Mouse (Mus musculus): ENCODE measurements around the gene Vps72. TPM values are rescaled to one million over a fixed set of nuclear protein-coding genes. Genes with fewer than 3 reads are reported as not detected.
"Not testable (repeated sequence)": the region's sequence is repeated elsewhere in the genome, so short reads cannot be mapped to it uniquely, and the experiment has no call there.

The Vps72 gene
- polyA plus RNA-seq, 1 experiment from 2014 or later = 116 TPM

- no peaks in the 10 kb centered on the region for H3K9me3 ChIP-seq (replicated peaks; ENCODE audit: low read length)
- peaks cover 11% of the 10 kb centered on the region for H3K4me1 ChIP-seq (replicated peaks; ENCODE audit: insufficient read depth, low read length)
- H3K27ac ChIP-seq = 0 out of 2 replicates have a peak overlapping the region, but pooled peaks have one; percentile 13
- H3K4me3 ChIP-seq (replicated peaks; ENCODE audit: low read depth, low read length) = no peak overlapping the region
- no peak; the same call in 1 of the 2 replicates for ATAC-seq (replicated peaks; ENCODE audit: low FRiP score, low read depth)
- H3K9ac ChIP-seq (ENCODE audit: low read depth, low read length) = no peak overlapping the region; the same call in 1 of the 2 replicates
- no peak for TF ChIP-seq CTCF (IDR thresholded peaks at IDR 0.05; ENCODE audit: low read depth)
- DNase-seq (ENCODE audit: low spot score) = peak; percentile 71
- 14% methylated on average over 6 of the region's 6 CpGs for WGBS
- H3K4me2 ChIP-seq (ENCODE audit: low read length) = 0 out of 2 replicates have a peak overlapping the region, but pooled peaks have one; percentile 5
- no peaks in the 10 kb centered on the region for H3K27me3 ChIP-seq (ENCODE audit: insufficient read depth, low read length)
- 0 out of 2 replicates have a peak, but pooled peaks cover 4% of the 10 kb centered on the region for H3K36me3 ChIP-seq (ENCODE audit: insufficient read depth, low read length)
These were observed 18.4 kb downstream of the Vps72 start for GRCm38 (mm10) chr3:95129226-95129651.

DNA sequence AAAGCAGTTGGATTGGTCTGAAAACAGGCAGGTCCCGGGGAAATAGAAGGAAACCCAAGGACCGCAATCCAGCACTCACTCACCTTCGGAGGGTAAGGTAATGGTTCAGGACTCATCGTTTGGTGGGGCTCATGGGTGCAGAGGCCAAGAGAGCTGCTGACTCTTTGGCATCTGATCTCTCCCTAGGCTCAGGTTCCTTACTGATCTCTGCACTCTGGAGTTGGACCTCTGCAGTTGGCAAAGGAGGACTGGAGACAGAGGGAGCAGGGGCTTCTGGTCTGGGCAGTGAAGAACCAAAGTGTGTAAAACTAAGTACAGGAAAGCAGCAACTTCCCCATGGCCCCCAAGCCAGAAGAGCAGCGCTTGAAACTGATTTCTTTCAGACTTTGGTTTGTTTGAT is 19.3 kb downstream of the Vps72 start:
- Histone ChIP-seq H3K27ac (0 out of 2 replicates have a peak overlapping the region, but pooled peaks have one; percentile 20), H3K4me1 (replicated peaks; ENCODE audit: insufficient read depth, low read length) (peaks cover 8% of the 10 kb centered on the region), H3K4me3 (replicated peaks; ENCODE audit: low read depth, low read length) (no peak overlapping the region), H3K4me2 (ENCODE audit: low read length) (no peak overlapping the region), H3K9me3 (replicated peaks; ENCODE audit: low read length) (no peaks in the 10 kb centered on the region), H3K36me3 (ENCODE audit: insufficient read depth, low read length) (0 out of 2 replicates have a peak, but pooled peaks cover 4% of the 10 kb centered on the region), H3K9ac (ENCODE audit: low read depth, low read length) (no peak overlapping the region), H3K27me3 (ENCODE audit: insufficient read depth, low read length) (no peaks in the 10 kb centered on the region)
- no peak for ATAC-seq (replicated peaks; ENCODE audit: low FRiP score, low read depth)
- no peak for DNase-seq (ENCODE audit: low spot score)
- TF ChIP-seq CTCF (IDR thresholded peaks at IDR 0.05; ENCODE audit: low read depth) = no peak
- whole genome bisulfite sequencing = 43% methylated on average over 5 of the region's 5 CpGs

GRCm38 (mm10) chr3:95132389-95132788 is 21.6 kb downstream of the Vps72 start:
- ATAC-seq (replicated peaks; ENCODE audit: low FRiP score, low read depth); H3K4me2 ChIP-seq (ENCODE audit: low read length); H3K4me3 ChIP-seq (replicated peaks; ENCODE audit: low read depth, low read length); H3K9ac ChIP-seq (ENCODE audit: low read depth, low read length); H3K27ac ChIP-seq; DNase-seq (ENCODE audit: low spot score); H3K9me3 ChIP-seq (replicated peaks; ENCODE audit: low read length); H3K27me3 ChIP-seq (ENCODE audit: insufficient read depth, low read length); H3K36me3 ChIP-seq (ENCODE audit: insufficient read depth, low read length): not testable (repeated sequence)
- WGBS = 86% methylated on average over 2 of the region's 2 CpGs
- TF ChIP-seq CTCF (IDR thresholded peaks at IDR 0.05; ENCODE audit: low read depth) = peak; percentile 42
- peaks cover 12% of the 10 kb centered on the region for H3K4me1 ChIP-seq (replicated peaks; ENCODE audit: insufficient read depth, low read length)

DNA sequence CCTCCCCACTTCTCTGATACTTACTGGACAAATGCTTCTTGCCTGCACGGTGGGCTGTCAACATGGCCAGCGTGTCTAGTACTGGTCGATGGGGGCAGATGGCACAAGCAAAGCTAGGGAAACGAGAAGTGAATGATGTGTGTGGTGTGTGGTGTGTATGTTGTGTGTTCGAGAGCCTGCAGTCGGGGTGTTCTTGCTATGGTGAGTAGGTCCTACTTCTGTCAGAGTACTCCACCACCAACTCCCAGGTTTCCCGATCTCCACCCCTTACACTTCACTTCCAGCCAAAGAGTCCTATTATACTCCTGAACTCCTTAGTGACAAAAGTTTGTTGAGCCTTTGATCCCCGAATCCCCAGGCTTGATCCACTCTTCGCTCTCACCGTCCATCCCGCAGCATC is 22.4 kb downstream of the Vps72 start:
- WGBS = 58% methylated on average over 11 of the region's 11 CpGs
- H3K27ac ChIP-seq = 0 out of 2 replicates have a peak overlapping the region, but pooled peaks have one; percentile 72

GRCm38 (mm10) chr3:95133680-95134101 is 22.9 kb downstream of the Vps72 start, which contains the start of the genes Scnm1 and Lysmd1:
Gene Scnm1, minus strand, starts transcription at chr3:95134011.
Gene Lysmd1, plus strand, starts transcription at chr3:95134088.
- DNase-seq (ENCODE audit: low spot score) (peak; percentile 99), ATAC-seq (replicated peaks; ENCODE audit: low FRiP score, low read depth) (peak; percentile 88)
- Histone ChIP-seq H3K4me3 (replicated peaks; ENCODE audit: low read depth, low read length) (peak within 1 kb of the TSS; percentile 46), H3K27me3 (ENCODE audit: insufficient read depth, low read length) (no peaks in the 10 kb centered on the region), H3K9ac (ENCODE audit: low read depth, low read length) (peak within 1 kb of the TSS; percentile 63), H3K9me3 (replicated peaks; ENCODE audit: low read length) (no peaks in the 10 kb centered on the region), H3K4me2 (ENCODE audit: low read length) (peak within 1 kb of the TSS; percentile 67), H3K4me1 (replicated peaks; ENCODE audit: insufficient read depth, low read length) (peaks cover 12% of the 10 kb centered on the region), H3K27ac (peak within 1 kb of the TSS; percentile 72), H3K36me3 (ENCODE audit: insufficient read depth, low read length) (0 out of 2 replicates have a peak, but pooled peaks cover 4% of the 10 kb centered on the region)
- under 1% methylated on average over 20 of the region's 20 CpGs for WGBS
- TF ChIP-seq CTCF (IDR thresholded peaks at IDR 0.05; ENCODE audit: low read depth) = peak; percentile 16; the same call in 1 of the 2 replicates

More for the DNA sequence above, 22.4 kb downstream of the Vps72 start:
- Histone ChIP-seq H3K36me3 (ENCODE audit: insufficient read depth, low read length) (0 out of 2 replicates have a peak, but pooled peaks cover 4% of the 10 kb centered on the region), H3K9me3 (replicated peaks; ENCODE audit: low read length) (no peaks in the 10 kb centered on the region), H3K27me3 (ENCODE audit: insufficient read depth, low read length) (no peaks in the 10 kb centered on the region), H3K9ac (ENCODE audit: low read depth, low read length) (peak overlapping the region; percentile 63), H3K4me3 (replicated peaks; ENCODE audit: low read depth, low read length) (peak overlapping the region; percentile 46), H3K4me2 (ENCODE audit: low read length) (peak overlapping the region; percentile 67), H3K4me1 (replicated peaks; ENCODE audit: insufficient read depth, low read length) (peaks cover 12% of the 10 kb centered on the region)
- TF ChIP-seq CTCF (IDR thresholded peaks at IDR 0.05; ENCODE audit: low read depth) = no peak
- DNase-seq (ENCODE audit: low spot score) (no peak), ATAC-seq (replicated peaks; ENCODE audit: low FRiP score, low read depth) (no peak)

GRCm38 (mm10) chr3:95134133-95134532 is 23.3 kb downstream of the Vps72 start:
- ATAC-seq (replicated peaks; ENCODE audit: low FRiP score, low read depth) = peak; percentile 33
- no CpG with 5 or more reads among the region's 12 CpGs for WGBS

More at GRCm38 (mm10) chr3:95134133-95134532, 23.3 kb downstream of the Vps72 start:
- not testable (repeated sequence) for H3K27ac ChIP-seq; H3K36me3 ChIP-seq (ENCODE audit: insufficient read depth, low read length); H3K9ac ChIP-seq (ENCODE audit: low read depth, low read length); H3K27me3 ChIP-seq (ENCODE audit: insufficient read depth, low read length); H3K9me3 ChIP-seq (replicated peaks; ENCODE audit: low read length); H3K4me2 ChIP-seq (ENCODE audit: low read length); DNase-seq (ENCODE audit: low spot score); H3K4me3 ChIP-seq (replicated peaks; ENCODE audit: low read depth, low read length)
- H3K4me1 ChIP-seq (replicated peaks; ENCODE audit: insufficient read depth, low read length) = peaks cover 12% of the 10 kb centered on the region
